Mouse (Mus musculus) heart, postnatal 0 days (tissue): Measurements from ENCODE around the gene Pole. TPM values are rescaled to one million over a fixed set of nuclear protein-coding genes. Genes with fewer than 3 reads are reported as not detected.

Experiments used
- ATAC-seq: fragments of 200-750 bp; cut with Nextera tagmentation; 2 replicates; pipeline ENCODE4 v1.8.0; 2017; ENCODE audit warnings: low read depth, moderate number of reproducible peaks, moderate library complexity; ENCODE audit not compliant: insufficient read depth
- DNase-seq: peaks from one replicate; pipeline ENCODE4 v3.0.0-alpha.2; 2016; ENCODE audit warnings: low spot score
- H3K27ac ChIP-seq: fragments of 300-500 bp; sonication (generic); 2 replicates; pipeline ENCODE4 v1.5.1; 2014; ENCODE audit warnings: low read depth, mild to moderate bottlenecking
- H3K27me3 ChIP-seq: fragments of 300-500 bp; sonication (generic); 2 replicates; pipeline ENCODE4 v1.6.1; 2014; ENCODE audit warnings: low read length, mixed read lengths; ENCODE audit not compliant: control insufficient read depth, insufficient read depth
- H3K36me3 ChIP-seq: fragments of 300-500 bp; sonication (generic); replicated peaks from 2 replicates; pipeline ENCODE4 v1.6.1; 2014; ENCODE audit warnings: low read length, mixed read lengths; ENCODE audit not compliant: control insufficient read depth, insufficient read depth
- H3K4me1 ChIP-seq: fragments of 300-500 bp; sonication (generic); 2 replicates; pipeline ENCODE4 v1.6.1; 2014; ENCODE audit warnings: antibody characterized with exemption; ENCODE audit not compliant: control insufficient read depth, insufficient read depth
- H3K4me2 ChIP-seq: fragments of 300-500 bp; sonication (generic); 2 replicates; pipeline ENCODE4 v1.6.1; 2014; ENCODE audit warnings: low read depth, mild to moderate bottlenecking, low read length, moderate library complexity
- H3K4me3 ChIP-seq: fragments of 300-500 bp; sonication (generic); 2 replicates; pipeline ENCODE4 v1.5.1; 2014; ENCODE audit warnings: low read depth, low read length
- H3K9ac ChIP-seq: fragments of 300-500 bp; sonication (generic); replicated peaks from 2 replicates; pipeline ENCODE4 v1.6.1; 2014; ENCODE audit warnings: low read depth, low read length, mixed read lengths
- H3K9me3 ChIP-seq: fragments of 300-500 bp; sonication (generic); replicated peaks from 2 replicates; pipeline ENCODE4 v1.6.1; 2016; ENCODE audit warnings: low read length; ENCODE audit not compliant: control insufficient read depth
- CTCF ChIP-seq: IDR thresholded peaks from 2 replicates; pipeline ENCODE4 v1.5.1; 2016; ENCODE audit warnings: antibody characterized with exemption, control low read depth, low read depth
- EP300 ChIP-seq: IDR thresholded peaks from 2 replicates; pipeline ENCODE4 v1.6.1; 2016; ENCODE audit warnings: antibody characterized with exemption, low read depth
- WGBS: fragments of 180-500 bp; shearing (Covaris S2); extraction: QIAGEN DNeasy Blood & Tissue Kit; methylation state at CpG from one replicate; pipeline ENCODE4 v1.1.7; 2014; 5-methylcytosine and 5-hydroxymethylcytosine counted together
- polyA plus RNA-seq: library from polyadenylated mRNA; unstranded; fragments of >200 nt; fragmentation: Nextera tagmentation; extraction: Ambion mirVana; gene quantifications from 2 replicates; pipeline ENCODE4 v1.2.1, GENCODE M21; 2015
- total RNA-seq: library from RNA; depleted of rRNA; stranded (reverse); fragments of >200 nt; gene quantifications from 2 replicates; pipeline ENCODE4 v1.2.3, GENCODE M21; 2014; ENCODE audit warnings: low replicate concordance

The Pole gene
- total and polyA plus RNA-seq, 2 experiments from 2014 or later: 3.6 to 12.8 TPM

GRCm38 (mm10) chr5:110308861-110309260 is 22.8 kb downstream of the Pole start:
- no peak overlapping the region for H3K4me3 ChIP-seq
- no peaks in the 10 kb centered on the region for H3K9me3 ChIP-seq
- H3K27me3 ChIP-seq: no peaks in the 10 kb centered on the region
- no peak overlapping the region for H3K27ac ChIP-seq
- H3K36me3 ChIP-seq: peaks cover 47% of the 10 kb centered on the region
- DNase-seq (no peak), ATAC-seq (no peak)
- H3K4me1 ChIP-seq: no peaks in the 10 kb centered on the region
- WGBS: 90% methylated on average over 7 of the region's 7 CpGs
- TF ChIP-seq CTCF: no peak
- TF ChIP-seq EP300: no peak
- no peak overlapping the region for H3K4me2 ChIP-seq
- H3K9ac ChIP-seq: no peak overlapping the region

GRCm38 (mm10) chr5:110313127-110313526 is 27.0 kb downstream of the Pole start:
- no peak for DNase-seq
- Histone ChIP-seq H3K4me2 (no peak overlapping the region), H3K9ac (no peak overlapping the region), H3K27me3 (no peaks in the 10 kb centered on the region), H3K36me3 (peaks cover 27% of the 10 kb centered on the region; the same call in 1 of the 2 replicates), H3K9me3 (no peaks in the 10 kb centered on the region), H3K4me1 (no peaks in the 10 kb centered on the region), H3K27ac (no peak overlapping the region), H3K4me3 (no peak overlapping the region)
- 89% methylated on average over 3 of the region's 3 CpGs for WGBS
- ATAC-seq: no peak
- no peak for TF ChIP-seq CTCF
- TF ChIP-seq EP300: no peak

GRCm38 (mm10) chr5:110330508-110330907 is 44.4 kb downstream of the Pole start:
- DNase-seq: no peak
- WGBS: 82% methylated on average over 3 of the region's 3 CpGs
- TF ChIP-seq CTCF: no peak
- no peak for TF ChIP-seq EP300
- H3K9me3 ChIP-seq: no peaks in the 10 kb centered on the region
- H3K27ac ChIP-seq: no peak overlapping the region
- H3K4me3 ChIP-seq: no peak overlapping the region
- no peak for ATAC-seq
- no peaks in the 10 kb centered on the region for H3K4me1 ChIP-seq
- no peaks in the 10 kb centered on the region for H3K27me3 ChIP-seq
- peaks cover 60% of the 10 kb centered on the region for H3K36me3 ChIP-seq
- H3K9ac ChIP-seq: no peak overlapping the region
- no peak overlapping the region for H3K4me2 ChIP-seq

- Histone ChIP-seq H3K36me3 (peaks cover 33% of the 10 kb centered on the region; the same call in 1 of the 2 replicates), H3K27ac (no peak overlapping the region), H3K9me3 (no peaks in the 10 kb centered on the region), H3K9ac (no peak overlapping the region), H3K4me3 (no peak overlapping the region), H3K27me3 (peaks cover 29% of the 10 kb centered on the region), H3K4me2 (no peak overlapping the region), H3K4me1 (peaks cover 10% of the 10 kb centered on the region; the same call in 1 of the 2 replicates)
- peak; percentile 56; the same call in 1 of the 2 replicates for ATAC-seq
- peak; percentile 21 for DNase-seq
- WGBS: 27% methylated on average over 2 of the region's 2 CpGs
- TF ChIP-seq CTCF (no peak), EP300 (no peak)
These were observed 52.7 kb downstream of the Pole start for GRCm38 (mm10) chr5:110338792-110339191.

- H3K9ac ChIP-seq: peak within 1 kb of the TSS; percentile 11; the same call in 1 of the 2 replicates
- 3% methylated on average over 43 of the region's 43 CpGs for WGBS
- ATAC-seq: peak; percentile 38; the same call in 1 of the 2 replicates
- peak within 1 kb of the TSS; percentile 37 for H3K4me3 ChIP-seq
- no peak for DNase-seq
- no peaks in the 10 kb centered on the region for H3K36me3 ChIP-seq
- TF ChIP-seq CTCF (no peak), EP300 (no peak)
- peaks cover 38% of the 10 kb centered on the region for H3K27me3 ChIP-seq
- H3K4me2 ChIP-seq: peak within 1 kb of the TSS; percentile 67
- H3K4me1 ChIP-seq: peaks cover 10% of the 10 kb centered on the region; the same call in 1 of the 2 replicates
- no peak within 1 kb of the TSS for H3K27ac ChIP-seq
- no peaks in the 10 kb centered on the region for H3K9me3 ChIP-seq
These were observed 56.7 kb downstream of the Pole start, which contains the start of gene P2rx2 for GRCm38 (mm10) chr5:110342648-110343284. TSS of gene P2rx2 (minus strand) at chr5:110343212.
